Mouse (Mus musculus): ENCODE data around the gene Gm28845. TPM values are rescaled to one million over a fixed set of nuclear protein-coding genes. Genes with fewer than 3 reads are reported as not detected.
"Not testable (repeated sequence)": the region's sequence is repeated elsewhere in the genome, so short reads cannot be mapped to it uniquely, and the experiment has no call there.

The Gm28845 gene
- polyA plus RNA-seq, 1 experiment, result not detected

DNA sequence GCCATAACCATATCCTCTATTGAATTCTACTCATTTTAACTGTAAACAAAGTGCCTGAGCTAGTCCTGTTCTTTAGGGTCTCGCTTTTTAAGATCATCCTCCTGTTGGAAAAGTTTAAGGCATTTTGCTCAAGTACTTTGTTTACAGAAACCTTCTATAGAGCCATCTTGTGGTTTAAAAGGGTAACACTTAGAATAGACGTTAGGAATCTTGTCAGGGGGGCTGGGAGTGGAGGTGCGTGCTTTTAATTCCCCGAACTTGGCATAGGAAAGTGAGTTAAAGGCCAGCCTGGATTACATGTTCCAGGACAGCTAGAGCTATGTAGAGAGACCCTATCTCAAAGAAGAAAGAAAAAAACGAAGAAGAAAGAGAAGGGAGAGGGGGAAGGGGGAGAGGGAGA, 43.8 kb downstream of the Gm28845 start:
- TF ChIP-seq CTCF (IDR thresholded peaks at IDR 0.05; ENCODE audit: borderline replicate concordance, insufficient read depth, low read length), result no peak
- TF ChIP-seq POLR2A (IDR thresholded peaks at IDR 0.05; ENCODE audit: low read depth, low read length), result no peak
- Histone ChIP-seq H3K4me3 (ENCODE audit: insufficient read depth, low read length) (no peak overlapping the region), H3K4me1 (ENCODE audit: control insufficient read depth, insufficient read depth, low read length) (no peaks in the 10 kb centered on the region), H3K27ac (ENCODE audit: insufficient read depth, low read length) (no peak overlapping the region)

DNA sequence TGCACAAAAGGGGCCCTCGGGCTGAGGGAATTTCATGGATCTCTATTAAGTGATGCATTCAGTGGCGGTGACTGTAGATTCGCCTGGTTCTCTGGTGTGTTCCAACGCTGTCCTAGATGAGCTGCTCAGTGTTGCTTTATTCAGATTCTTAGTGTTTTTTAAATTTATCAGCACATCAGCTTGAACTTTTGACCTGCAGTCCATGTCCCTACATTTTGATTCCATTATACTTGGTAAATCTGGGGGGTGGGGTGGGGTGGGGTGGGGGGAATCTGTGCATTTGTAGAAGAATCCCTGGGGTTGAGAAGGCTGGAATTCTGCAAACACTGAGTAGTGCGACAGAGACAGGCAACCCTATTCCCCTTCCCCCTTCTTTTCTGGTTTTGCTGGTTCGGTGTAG, 45.8 kb downstream of the Gm28845 start, which contains the start of gene Crygc:
Gene Crygc (minus strand): TSS at position 101 of the 400 bp plus-strand sequence.
- Histone ChIP-seq H3K27ac (ENCODE audit: insufficient read depth, low read length) (no peak within 1 kb of the TSS), H3K4me3 (ENCODE audit: insufficient read depth, low read length) (no peak within 1 kb of the TSS), H3K4me1 (ENCODE audit: control insufficient read depth, insufficient read depth, low read length) (no peaks in the 10 kb centered on the region)
- TF ChIP-seq CTCF (IDR thresholded peaks at IDR 0.05; ENCODE audit: borderline replicate concordance, insufficient read depth, low read length), result no peak
- no peak for TF ChIP-seq POLR2A (IDR thresholded peaks at IDR 0.05; ENCODE audit: low read depth, low read length)

- Histone ChIP-seq H3K27ac (ENCODE audit: insufficient read depth, low read length) (no peak overlapping the region), H3K4me3 (ENCODE audit: insufficient read depth, low read length) (no peak overlapping the region), H3K4me1 (ENCODE audit: control insufficient read depth, insufficient read depth, low read length) (no peaks in the 10 kb centered on the region)
- TF ChIP-seq POLR2A (IDR thresholded peaks at IDR 0.05; ENCODE audit: low read depth, low read length) (no peak), CTCF (IDR thresholded peaks at IDR 0.05; ENCODE audit: borderline replicate concordance, insufficient read depth, low read length) (no peak)
Measured at GRCm38 (mm10) chr1:65067842-65068241, 51.5 kb downstream of the Gm28845 start.

GRCm38 (mm10) chr1:65064201-65064600, 55.2 kb downstream of the Gm28845 start:
- Histone ChIP-seq H3K4me3 (ENCODE audit: insufficient read depth, low read length) (no peak overlapping the region), H3K4me1 (ENCODE audit: control insufficient read depth, insufficient read depth, low read length) (no peaks in the 10 kb centered on the region), H3K27ac (ENCODE audit: insufficient read depth, low read length) (no peak overlapping the region)
- TF ChIP-seq CTCF (IDR thresholded peaks at IDR 0.05; ENCODE audit: borderline replicate concordance, insufficient read depth, low read length) (no peak), POLR2A (IDR thresholded peaks at IDR 0.05; ENCODE audit: low read depth, low read length) (no peak)

DNA sequence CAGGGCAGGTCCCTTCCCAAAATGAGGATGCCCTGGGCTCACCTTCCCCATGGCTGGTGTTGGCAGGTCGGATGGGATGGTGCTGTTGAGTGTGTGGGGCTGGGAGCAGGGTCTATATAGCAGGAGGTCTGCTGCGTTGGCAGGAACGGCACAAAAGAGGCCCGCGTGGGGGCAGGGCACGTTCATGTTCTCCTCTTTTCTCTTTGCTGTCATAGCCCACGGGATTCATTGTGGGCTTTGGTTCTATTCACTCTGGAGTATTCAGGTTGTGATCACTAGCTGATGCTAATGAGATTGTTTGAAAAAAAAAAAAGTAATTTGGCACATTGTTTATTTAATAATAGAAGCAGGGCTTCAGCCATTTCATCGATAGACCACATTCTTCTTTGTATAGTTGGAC, 56.0 kb downstream of the Gm28845 start, which contains the start of gene Crygd:
Gene Crygd (minus strand): TSS at position 101 of the 400 bp plus-strand sequence.
- no peak within 1 kb of the TSS for H3K27ac ChIP-seq (ENCODE audit: insufficient read depth, low read length)
- H3K4me1 ChIP-seq (ENCODE audit: control insufficient read depth, insufficient read depth, low read length), result no peaks in the 10 kb centered on the region
- no peak within 1 kb of the TSS for H3K4me3 ChIP-seq (ENCODE audit: insufficient read depth, low read length)
- no peak for TF ChIP-seq CTCF (IDR thresholded peaks at IDR 0.05; ENCODE audit: borderline replicate concordance, insufficient read depth, low read length)
- no peak for TF ChIP-seq POLR2A (IDR thresholded peaks at IDR 0.05; ENCODE audit: low read depth, low read length)

GRCm38 (mm10) chr1:65052140-65052539, 67.2 kb downstream of the Gm28845 start:
- no peak overlapping the region for H3K27ac ChIP-seq (ENCODE audit: insufficient read depth, low read length)
- H3K4me3 ChIP-seq (ENCODE audit: insufficient read depth, low read length), result no peak overlapping the region
- H3K4me1 ChIP-seq (ENCODE audit: control insufficient read depth, insufficient read depth, low read length), result no peaks in the 10 kb centered on the region
- TF ChIP-seq POLR2A (IDR thresholded peaks at IDR 0.05; ENCODE audit: low read depth, low read length) (no peak), CTCF (IDR thresholded peaks at IDR 0.05; ENCODE audit: borderline replicate concordance, insufficient read depth, low read length) (no peak)

GRCm38 (mm10) chr1:65051696-65052095, 67.7 kb downstream of the Gm28845 start:
- H3K4me3 ChIP-seq (ENCODE audit: insufficient read depth, low read length), result no peak overlapping the region
- H3K27ac ChIP-seq (ENCODE audit: insufficient read depth, low read length), result no peak overlapping the region
- no peaks in the 10 kb centered on the region for H3K4me1 ChIP-seq (ENCODE audit: control insufficient read depth, insufficient read depth, low read length)
- TF ChIP-seq CTCF (IDR thresholded peaks at IDR 0.05; ENCODE audit: borderline replicate concordance, insufficient read depth, low read length), result no peak

- H3K27ac ChIP-seq (ENCODE audit: insufficient read depth, low read length); H3K4me1 ChIP-seq (ENCODE audit: control insufficient read depth, insufficient read depth, low read length); H3K4me3 ChIP-seq (ENCODE audit: insufficient read depth, low read length): not testable (repeated sequence)
Measured at GRCm38 (mm10) chr1:65050952-65051351, 68.4 kb downstream of the Gm28845 start, which contains the start of gene Cryge. Cryge (minus strand) TSS chr1:65051149.

Other genes with a start within 250 kb of the Gm28845 start
- gene Plekhm3, start 162.7 kb downstream of the Gm28845 start, polyA plus RNA-seq (2011; ENCODE audit: insufficient read length, low read depth, missing spikeins), result 6.5 and 8.2 TPM in 2 replicates
- not detected in 2 replicates for gene Akr1cl, start 86.8 kb downstream of the Gm28845 start, polyA plus RNA-seq (2011; ENCODE audit: insufficient read length, low read depth, missing spikeins)
- not detected in 2 replicates for gene Cryge, start 68.4 kb downstream of the Gm28845 start, polyA plus RNA-seq (2011; ENCODE audit: insufficient read length, low read depth, missing spikeins)
- not detected in 2 replicates for gene Crygd, start 56.1 kb downstream of the Gm28845 start, polyA plus RNA-seq (2011; ENCODE audit: insufficient read length, low read depth, missing spikeins)
- not detected in 2 replicates for gene Crygc, start 45.9 kb downstream of the Gm28845 start, polyA plus RNA-seq (2011; ENCODE audit: insufficient read length, low read depth, missing spikeins)
- gene Crygb, start 37.3 kb downstream of the Gm28845 start, polyA plus RNA-seq (2011; ENCODE audit: insufficient read length, low read depth, missing spikeins), result not detected in 2 replicates
- gene Cryga, start 16.2 kb downstream of the Gm28845 start, polyA plus RNA-seq (2011; ENCODE audit: insufficient read length, low read depth, missing spikeins), result not detected in 2 replicates
- 0.32 TPM in 1 of 2 replicates, not detected in the other for gene D630023F18Rik, start 3.7 kb upstream of the Gm28845 start, polyA plus RNA-seq (2011; ENCODE audit: insufficient read length, low read depth, missing spikeins)
- 91.9 and 106 TPM in 2 replicates for gene Idh1, start 66.9 kb upstream of the Gm28845 start, polyA plus RNA-seq (2011; ENCODE audit: insufficient read length, low read depth, missing spikeins)
- 30.2 and 34.6 TPM in 2 replicates for gene Pikfyve, start 67.1 kb upstream of the Gm28845 start, polyA plus RNA-seq (2011; ENCODE audit: insufficient read length, low read depth, missing spikeins)
- gene Pth2r, start 162.5 kb upstream of the Gm28845 start, polyA plus RNA-seq (2011; ENCODE audit: insufficient read length, low read depth, missing spikeins), result not detected in 2 replicates